Mouse (Mus musculus) neutrophil, adult 5-6 weeks (primary cell): Measurements from ENCODE around the gene Tll2. TPM values are rescaled to one million over a fixed set of nuclear protein-coding genes. Genes with fewer than 3 reads are reported as not detected.
A peak's percentile ranks its signal among the peaks of the same experiment; 100 is the strongest.

Experiments
- ATAC-seq: fragments of 151-379, 151-347 bp; 2 replicates; pipeline ENCODE4 v1.8.0; 2017; ENCODE audit warnings: mild to moderate bottlenecking, moderate TSS enrichment; ENCODE audit not compliant: insufficient number of reproducible peaks, poor library complexity, low FRiP score, severe bottlenecking; ENCODE audit errors: extremely low read depth
- total RNA-seq: library from RNA; stranded (forward); fragments of 200-1000 nt; gene quantifications from 2 replicates; pipeline ENCODE4 v1.2.3, GENCODE M21; 2017

Gene Tll2
- total RNA-seq, 1 experiment from 2014 or later = 0.35 TPM

DNA sequence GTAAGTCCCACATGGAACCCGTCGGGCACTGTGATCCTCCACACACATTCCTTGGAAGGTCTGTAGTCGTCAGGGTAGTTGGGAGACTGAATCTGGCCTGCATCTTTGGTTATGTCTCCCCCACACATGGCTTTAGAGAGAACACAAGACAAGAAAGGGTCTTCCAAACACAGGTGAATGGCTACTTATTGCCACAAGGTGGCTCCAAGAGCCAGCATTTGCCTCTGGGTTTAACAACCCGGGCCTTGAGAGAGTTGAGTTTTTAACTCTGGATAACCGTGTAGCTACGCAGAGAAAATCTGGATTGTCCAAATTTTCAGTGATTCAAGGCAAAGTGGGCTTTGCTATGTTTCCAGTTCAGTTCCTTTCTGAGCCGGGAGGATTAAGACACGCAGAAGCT is 101.7 kb downstream of the Tll2 start:
- no peak for ATAC-seq

- no peak for ATAC-seq
These were observed 105.2 kb downstream of the Tll2 start for GRCm38 (mm10) chr19:41101390-41101789.

DNA sequence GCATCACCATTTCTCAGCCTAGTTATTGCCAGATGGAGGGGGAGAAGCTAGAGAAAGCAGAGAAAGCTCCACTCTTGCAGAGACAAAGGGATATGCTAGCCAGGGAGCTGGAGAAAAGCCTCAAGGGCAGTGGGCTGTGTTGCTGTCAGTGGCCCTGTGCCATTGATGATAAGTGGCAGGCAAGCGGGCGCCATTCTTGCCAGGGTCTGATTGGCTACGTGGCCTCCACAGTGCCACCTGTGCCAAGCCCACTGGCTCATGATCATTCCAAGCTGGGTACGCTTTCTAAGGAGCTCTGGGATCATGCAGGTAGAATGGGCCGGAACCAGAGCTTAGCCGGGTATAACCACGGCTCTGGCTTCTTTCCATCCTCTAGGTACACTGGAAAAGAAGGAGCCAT is 105.8 kb downstream of the Tll2 start:
- ATAC-seq = no peak

GRCm38 (mm10) chr19:41097038-41097437 is 109.6 kb downstream of the Tll2 start:
- ATAC-seq = no peak

GRCm38 (mm10) chr19:41091901-41092300 is 114.7 kb downstream of the Tll2 start:
- no peak for ATAC-seq

GRCm38 (mm10) chr19:41089833-41090232 is 116.8 kb downstream of the Tll2 start:
- 0 out of 2 replicates have a peak, but pooled peaks have one; percentile 31 for ATAC-seq

DNA sequence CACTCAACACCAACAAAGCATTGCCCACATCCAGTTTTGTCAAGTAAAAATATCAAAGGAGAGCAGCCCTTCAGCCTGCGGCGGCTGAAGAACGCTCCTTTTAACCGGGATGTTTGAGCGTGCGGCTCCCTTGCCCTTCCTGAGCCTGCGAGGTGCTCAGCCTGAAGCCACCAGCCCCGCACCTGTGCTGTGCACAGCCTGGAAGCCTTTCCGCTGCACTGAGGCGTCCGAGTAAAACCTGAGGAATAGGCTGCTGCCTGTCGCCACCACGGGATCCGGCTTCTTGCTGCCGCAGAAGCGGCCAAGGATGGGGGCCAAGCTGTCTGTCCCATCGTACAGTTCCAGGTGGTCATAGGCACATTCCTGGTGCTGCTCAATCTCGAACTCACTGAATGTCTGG is 118.1 kb downstream of the Tll2 start:
- ATAC-seq = no peak

GRCm38 (mm10) chr19:41087901-41088300 is 118.7 kb downstream of the Tll2 start:
- no peak for ATAC-seq

- peak; percentile 56; the same call in 1 of the 2 replicates for ATAC-seq
These were observed 119.9 kb downstream of the Tll2 start for GRCm38 (mm10) chr19:41086700-41087099.

- ATAC-seq = no peak
These were observed 120.3 kb downstream of the Tll2 start for GRCm38 (mm10) chr19:41086289-41086688.

GRCm38 (mm10) chr19:41083646-41084045 is 123.0 kb downstream of the Tll2 start:
- ATAC-seq = no peak

- ATAC-seq = no peak
These were observed 125.0 kb downstream of the Tll2 start for GRCm38 (mm10) chr19:41081589-41081988.

GRCm38 (mm10) chr19:41076906-41077305 is 129.7 kb downstream of the Tll2 start, which contains the start of gene Opalin:
TSS of gene Opalin (minus strand) at chr19:41077113.
- ATAC-seq = no peak

DNA sequence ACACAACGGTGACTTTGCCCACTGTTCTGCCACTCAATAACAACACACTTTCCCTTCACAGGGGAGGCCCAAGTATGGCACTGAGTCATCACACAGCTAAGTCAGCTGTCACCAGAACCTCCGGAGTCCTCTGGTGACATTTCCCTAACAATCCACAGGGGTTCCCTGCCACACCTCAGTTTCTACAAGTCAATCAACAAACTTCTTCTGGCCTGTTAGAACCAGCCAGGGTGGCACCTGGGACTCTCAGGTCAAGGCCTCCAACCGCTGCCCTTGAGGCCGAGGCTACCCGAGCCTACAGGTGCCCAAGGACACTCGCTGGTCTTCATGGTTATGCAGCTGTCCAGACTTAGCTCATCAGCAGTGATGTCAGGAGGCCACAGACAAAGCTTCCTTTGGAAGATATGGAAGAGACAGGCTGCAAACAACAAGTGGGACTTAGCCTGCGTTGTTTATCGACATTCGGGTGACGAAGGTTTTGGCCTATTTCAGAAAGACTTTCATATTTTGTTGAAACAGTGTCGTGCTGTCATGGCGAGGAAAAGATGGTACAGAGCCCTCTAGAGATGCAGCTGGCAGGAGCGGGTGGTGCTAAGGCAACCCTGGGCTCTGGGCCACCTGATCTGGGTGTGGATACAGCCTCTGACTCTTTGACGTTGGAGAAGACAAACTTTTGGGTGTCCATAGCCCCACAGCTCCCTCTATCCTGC is 132.7 kb downstream of the Tll2 start:
- ATAC-seq = no peak

DNA sequence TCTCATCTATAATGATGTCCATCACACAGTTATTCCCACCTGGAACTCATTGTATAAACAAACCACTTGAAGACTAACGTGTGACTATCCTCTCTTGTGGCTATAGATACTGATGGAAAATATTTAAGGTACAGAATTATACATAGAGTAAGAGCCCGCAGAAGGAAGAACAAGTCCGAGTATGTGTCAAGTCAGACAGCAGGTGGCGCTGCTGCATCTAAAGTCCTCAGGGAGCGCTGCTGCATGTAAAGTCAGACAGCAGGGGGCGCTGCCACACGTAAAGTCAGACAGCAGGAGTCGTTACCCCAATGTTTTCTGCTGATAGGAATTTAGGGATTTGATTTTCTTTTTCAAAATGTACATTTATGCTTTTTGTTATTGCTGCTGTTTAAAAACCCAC is 135.1 kb downstream of the Tll2 start:
- ATAC-seq = peak; percentile 87

GRCm38 (mm10) chr19:41054702-41055101 is 151.9 kb downstream of the Tll2 start:
- no peak for ATAC-seq

GRCm38 (mm10) chr19:41053530-41053929 is 153.1 kb downstream of the Tll2 start:
- peak; percentile 69 for ATAC-seq

GRCm38 (mm10) chr19:41052247-41052646 is 154.4 kb downstream of the Tll2 start:
- ATAC-seq = no peak

GRCm38 (mm10) chr19:41051714-41052113 is 154.9 kb downstream of the Tll2 start:
- no peak for ATAC-seq

DNA sequence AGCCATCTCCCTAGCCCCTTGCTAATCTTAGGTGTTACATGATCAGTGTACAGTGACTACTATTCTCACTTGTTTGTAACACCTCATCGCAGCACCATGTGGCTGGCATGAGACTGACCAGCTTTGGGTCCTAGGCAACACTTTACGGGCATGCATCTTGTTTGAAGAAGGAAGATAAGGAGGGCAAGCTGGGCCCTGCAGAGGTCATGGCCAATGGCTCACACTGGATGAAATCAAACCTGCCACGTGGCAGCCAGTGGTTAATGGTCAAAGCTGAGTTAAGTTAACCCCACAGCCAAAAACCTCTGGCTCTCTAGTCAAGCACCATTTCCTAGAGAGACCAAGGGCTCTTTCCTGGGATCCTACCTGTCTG is 158.5 kb downstream of the Tll2 start:
- no peak for ATAC-seq
